Mouse (Mus musculus) neural tube, embryonic 11.5 days (tissue): ENCODE data around the gene Vmn1r169. TPM values are rescaled to one million over a fixed set of nuclear protein-coding genes. Genes with fewer than 3 reads are reported as not detected.
"Not testable (repeated sequence)": the region's sequence is repeated elsewhere in the genome, so short reads cannot be mapped to it uniquely, and the experiment has no call there.

Experiments used
- ATAC-seq: fragments of 200-750 bp; cut with Nextera tagmentation; 2 replicates; pipeline ENCODE4 v1.8.0; 2017; ENCODE audit warnings: moderate number of reproducible peaks, mild to moderate bottlenecking, moderate TSS enrichment, moderate library complexity; ENCODE audit not compliant: insufficient read depth, low FRiP score, low TSS enrichment
- DNase-seq: peaks from one replicate; pipeline ENCODE4 v3.0.0-alpha.2; 2015; ENCODE audit warnings: low spot score
- H3K27ac ChIP-seq: fragments of 300-500 bp; sonication (generic); 2 replicates; pipeline ENCODE4 v1.5.1; 2014; ENCODE audit warnings: low read depth, mild to moderate bottlenecking, low read length
- H3K27me3 ChIP-seq: fragments of 300-500 bp; sonication (generic); 2 replicates; pipeline ENCODE4 v1.6.1; 2014; ENCODE audit warnings: mild to moderate bottlenecking, low read length, mixed read lengths; ENCODE audit not compliant: control insufficient read depth, insufficient read depth
- H3K36me3 ChIP-seq: fragments of 300-500 bp; sonication (generic); 2 replicates; pipeline ENCODE4 v1.6.1; 2014; ENCODE audit warnings: mild to moderate bottlenecking, low read length, moderate library complexity, mixed read lengths; ENCODE audit not compliant: control insufficient read depth, insufficient read depth
- H3K4me1 ChIP-seq: fragments of 300-500 bp; sonication (generic); 2 replicates; pipeline ENCODE4 v1.6.1; 2014; ENCODE audit warnings: low read length, mixed read lengths; ENCODE audit not compliant: control insufficient read depth, insufficient read depth
- H3K4me2 ChIP-seq: fragments of 300-500 bp; sonication (generic); 2 replicates; pipeline ENCODE4 v1.6.1; 2014; ENCODE audit warnings: low read depth, mild to moderate bottlenecking, moderate library complexity
- H3K4me3 ChIP-seq: fragments of 300-500 bp; sonication (generic); 2 replicates; pipeline ENCODE4 v1.5.1; 2014; ENCODE audit warnings: low read depth, low read length
- H3K9ac ChIP-seq: fragments of 300-500 bp; sonication (generic); 2 replicates; pipeline ENCODE4 v1.6.1; 2014; ENCODE audit warnings: mild to moderate bottlenecking, low read length
- H3K9me3 ChIP-seq: fragments of 300-500 bp; sonication (generic); 2 replicates; pipeline ENCODE4 v1.6.1; 2016; ENCODE audit warnings: low read length; ENCODE audit not compliant: control insufficient read depth
- whole genome bisulfite sequencing: fragments of 180-500 bp; shearing (Covaris S2); extraction: QIAGEN DNeasy Blood & Tissue Kit; methylation state at CpG from one replicate; pipeline ENCODE4 v1.1.7; 2014; 5-methylcytosine and 5-hydroxymethylcytosine counted together
- polyA plus RNA-seq: library from polyadenylated mRNA; unstranded; fragments of >200 nt; fragmentation: Nextera tagmentation; extraction: Ambion mirVana; gene quantifications from 2 replicates; pipeline ENCODE4 v1.2.1, GENCODE M21; 2014

The Vmn1r169 gene
- not detected in 2 replicates for polyA plus RNA-seq

- not testable (repeated sequence) for DNase-seq, H3K27ac ChIP-seq, ATAC-seq, H3K27me3 ChIP-seq, H3K9me3 ChIP-seq, H3K36me3 ChIP-seq, H3K4me1 ChIP-seq, H3K4me2 ChIP-seq, H3K4me3 ChIP-seq, H3K9ac ChIP-seq
- WGBS = 72% methylated on average over 1 of the region's 2 CpGs
Measured at GRCm38 (mm10) chr7:23575226-23575625, at the start of gene Vmn1r169. Gene Vmn1r169 (plus strand): TSS chr7:23575526.

- no CpG with 5 or more reads among the region's 1 CpGs for WGBS
- not testable (repeated sequence) for DNase-seq
Measured at GRCm38 (mm10) chr7:23539432-23539831, 35.9 kb upstream of the Vmn1r169 start, which contains the start of gene Vmn1r168. Gene Vmn1r168 (plus strand): TSS chr7:23539732.

GRCm38 (mm10) chr7:23605875-23606274, 30.5 kb downstream of the Vmn1r169 start, which contains the start of gene Vmn1r170:
Gene Vmn1r170 (plus strand): TSS chr7:23606175.
- WGBS = 46% methylated on average over 1 of the region's 1 CpGs

More at GRCm38 (mm10) chr7:23539432-23539831, 35.9 kb upstream of the Vmn1r169 start, which contains the start of gene Vmn1r168:
- H3K9ac ChIP-seq, H3K4me2 ChIP-seq, ATAC-seq, H3K9me3 ChIP-seq, H3K4me1 ChIP-seq, H3K36me3 ChIP-seq, H3K27ac ChIP-seq, H3K27me3 ChIP-seq, H3K4me3 ChIP-seq: not testable (repeated sequence)

More at GRCm38 (mm10) chr7:23605875-23606274, 30.5 kb downstream of the Vmn1r169 start, which contains the start of gene Vmn1r170:
- H3K9ac ChIP-seq, H3K4me2 ChIP-seq, H3K9me3 ChIP-seq, H3K27ac ChIP-seq, H3K27me3 ChIP-seq, DNase-seq, ATAC-seq, H3K4me1 ChIP-seq, H3K4me3 ChIP-seq, H3K36me3 ChIP-seq: not testable (repeated sequence)

Other genes starting within 250 kb of the Vmn1r169 start
- not detected in 2 replicates for gene Nlrp5, start 189.6 kb upstream of the Vmn1r169 start, polyA plus RNA-seq
- not detected in 2 replicates for gene Vmn1r167, start 68.3 kb upstream of the Vmn1r169 start, polyA plus RNA-seq
- gene Vmn1r168, start 35.8 kb upstream of the Vmn1r169 start, polyA plus RNA-seq = not detected in 2 replicates
- not detected in 2 replicates for gene Vmn1r170, start 30.6 kb downstream of the Vmn1r169 start, polyA plus RNA-seq
- not detected in 2 replicates for gene Vmn1r171, start 55.2 kb downstream of the Vmn1r169 start, polyA plus RNA-seq
- gene Vmn1r172, start 82.8 kb downstream of the Vmn1r169 start, polyA plus RNA-seq = not detected in 2 replicates
- not detected in 2 replicates for gene Vmn1r173, start 125.2 kb downstream of the Vmn1r169 start, polyA plus RNA-seq
- not detected in 2 replicates for gene Vmn1r174, start 176.7 kb downstream of the Vmn1r169 start, polyA plus RNA-seq
- not detected in 2 replicates for gene Vmn1r175, start 235.1 kb downstream of the Vmn1r169 start, polyA plus RNA-seq